Mouse (Mus musculus) midbrain, embryonic 12.5 days (tissue): ENCODE measurements at regions not wholly inside any gene's neighbourhood (a gene's known extent, or its start where the extent isn't known, plus 50 kb on each side); places are given as distances from the start of the nearest gene placed in this dataset.

Experiments
- ATAC-seq: fragments of 200-750 bp; cut with Nextera tagmentation; 2 replicates; pipeline ENCODE4 v1.8.0; 2017; ENCODE audit warnings: low read depth, moderate TSS enrichment, moderate library complexity; ENCODE audit not compliant: low FRiP score
- H3K27ac ChIP-seq: fragments of 300-500 bp; sonication (generic); replicated peaks from 2 replicates; pipeline ENCODE4 v1.5.1; 2016; ENCODE audit warnings: mild to moderate bottlenecking
- H3K27me3 ChIP-seq: fragments of 300-500 bp; sonication (generic); 2 replicates; pipeline ENCODE4 v1.6.1; 2016; ENCODE audit warnings: mild to moderate bottlenecking
- H3K36me3 ChIP-seq: fragments of 300-500 bp; sonication (generic); 2 replicates; pipeline ENCODE4 v1.6.1; 2016
- H3K4me1 ChIP-seq: fragments of 300-500 bp; sonication (generic); 2 replicates; pipeline ENCODE4 v1.6.1; 2016
- H3K4me2 ChIP-seq: fragments of 300-500 bp; sonication (generic); replicated peaks from 2 replicates; pipeline ENCODE4 v1.6.1; 2016; ENCODE audit warnings: mild to moderate bottlenecking, moderate library complexity
- H3K4me3 ChIP-seq: fragments of 300-500 bp; sonication (generic); 2 replicates; pipeline ENCODE4 v1.5.1; 2016; ENCODE audit warnings: mild to moderate bottlenecking
- H3K9ac ChIP-seq: fragments of 300-500 bp; sonication (generic); replicated peaks from 2 replicates; pipeline ENCODE4 v1.6.1; 2016; ENCODE audit warnings: mild to moderate bottlenecking, moderate library complexity
- H3K9me3 ChIP-seq: fragments of 300-500 bp; sonication (generic); 2 replicates; pipeline ENCODE4 v1.6.1; 2016; ENCODE audit warnings: mild to moderate bottlenecking
- WGBS: fragments of 180-500 bp; shearing (Covaris S2); methylation state at CpG from one replicate; pipeline ENCODE4 v1.1.7; 2016; 5-methylcytosine and 5-hydroxymethylcytosine counted together

DNA sequence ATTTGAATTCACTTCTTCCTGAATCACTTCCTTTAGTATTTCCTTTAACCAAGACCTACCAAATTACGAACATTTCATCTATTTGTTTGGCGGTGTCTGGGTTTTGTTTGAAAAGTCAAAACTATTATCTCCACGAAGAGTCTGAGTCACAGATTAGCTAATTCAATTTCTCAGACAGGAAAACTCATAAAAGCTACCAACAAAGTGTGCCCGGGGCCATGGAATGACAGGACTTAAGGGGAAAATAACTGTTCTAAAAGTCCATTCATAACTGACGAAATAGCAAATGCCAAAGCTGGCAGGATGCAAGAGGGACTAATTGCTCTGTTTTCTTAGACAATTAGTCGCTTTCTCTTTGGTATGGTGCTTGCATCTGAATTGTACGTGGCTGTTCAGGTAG is 105.0 kb upstream of the Itga1 start:
- no peaks in the 10 kb centered on the region for H3K4me1 ChIP-seq

GRCm38 (mm10) chr13:115199166-115199565 is 97.4 kb upstream of the Itga1 start:
- Histone ChIP-seq H3K4me3 (no peak overlapping the region), H3K27ac (no peak overlapping the region), H3K4me1 (no peaks in the 10 kb centered on the region), H3K27me3 (no peaks in the 10 kb centered on the region), H3K36me3 (no peaks in the 10 kb centered on the region), H3K4me2 (no peak overlapping the region), H3K9me3 (no peaks in the 10 kb centered on the region), H3K9ac (no peak overlapping the region)
- 71% methylated on average over 3 of the region's 3 CpGs for WGBS
- ATAC-seq = no peak

More for the DNA sequence above, 105.0 kb upstream of the Itga1 start:
- H3K4me2 ChIP-seq = no peak overlapping the region
- WGBS = 84% methylated on average over 7 of the region's 7 CpGs
- H3K9ac ChIP-seq = no peak overlapping the region
- no peak overlapping the region for H3K4me3 ChIP-seq
- no peak overlapping the region for H3K27ac ChIP-seq
- no peaks in the 10 kb centered on the region for H3K9me3 ChIP-seq
- no peak for ATAC-seq
- no peaks in the 10 kb centered on the region for H3K27me3 ChIP-seq
- H3K36me3 ChIP-seq = no peaks in the 10 kb centered on the region

- Histone ChIP-seq H3K36me3 (no peaks in the 10 kb centered on the region), H3K4me1 (no peaks in the 10 kb centered on the region), H3K9me3 (no peaks in the 10 kb centered on the region), H3K4me2 (no peak overlapping the region), H3K27me3 (no peaks in the 10 kb centered on the region), H3K27ac (no peak overlapping the region), H3K9ac (no peak overlapping the region), H3K4me3 (no peak overlapping the region)
- 81% methylated on average over 2 of the region's 2 CpGs for WGBS
- ATAC-seq = no peak
Measured at GRCm38 (mm10) chr13:115188066-115188465, 86.3 kb upstream of the Itga1 start.

- no peak for ATAC-seq
- H3K27ac ChIP-seq = no peak overlapping the region
- 88% methylated on average over 3 of the region's 3 CpGs for WGBS
Measured at GRCm38 (mm10) chr13:115187356-115187755, 85.6 kb upstream of the Itga1 start.

GRCm38 (mm10) chr13:115182211-115182870 is 80.6 kb upstream of the Itga1 start:
- no peak for ATAC-seq
- no peak overlapping the region for H3K4me3 ChIP-seq
- H3K36me3 ChIP-seq = no peaks in the 10 kb centered on the region
- WGBS = 92% methylated on average over 6 of the region's 6 CpGs
- H3K27me3 ChIP-seq = no peaks in the 10 kb centered on the region
- no peaks in the 10 kb centered on the region for H3K9me3 ChIP-seq
- H3K9ac ChIP-seq = no peak overlapping the region
- H3K27ac ChIP-seq = no peak overlapping the region
- no peaks in the 10 kb centered on the region for H3K4me1 ChIP-seq
- H3K4me2 ChIP-seq = no peak overlapping the region

More at GRCm38 (mm10) chr13:115187356-115187755, 85.6 kb upstream of the Itga1 start:
- Histone ChIP-seq H3K4me1 (no peaks in the 10 kb centered on the region), H3K4me2 (no peak overlapping the region), H3K36me3 (no peaks in the 10 kb centered on the region), H3K4me3 (no peak overlapping the region), H3K9ac (no peak overlapping the region), H3K9me3 (no peaks in the 10 kb centered on the region), H3K27me3 (no peaks in the 10 kb centered on the region)

- H3K9me3 ChIP-seq = no peaks in the 10 kb centered on the region
Measured at GRCm38 (mm10) chr13:115178175-115178917, 76.6 kb upstream of the Itga1 start.

GRCm38 (mm10) chr13:115171347-115172062 is 69.7 kb upstream of the Itga1 start:
- ATAC-seq = no peak
- no peaks in the 10 kb centered on the region for H3K27me3 ChIP-seq
- 85% methylated on average over 7 of the region's 7 CpGs for WGBS

More at GRCm38 (mm10) chr13:115178175-115178917, 76.6 kb upstream of the Itga1 start:
- H3K4me1 ChIP-seq = no peaks in the 10 kb centered on the region
- no peaks in the 10 kb centered on the region for H3K36me3 ChIP-seq
- no peaks in the 10 kb centered on the region for H3K27me3 ChIP-seq
- no peak overlapping the region for H3K27ac ChIP-seq
- no peak for ATAC-seq
- no peak overlapping the region for H3K4me3 ChIP-seq
- H3K4me2 ChIP-seq = no peak overlapping the region
- no peak overlapping the region for H3K9ac ChIP-seq
- 91% methylated on average over 7 of the region's 7 CpGs for WGBS

DNA sequence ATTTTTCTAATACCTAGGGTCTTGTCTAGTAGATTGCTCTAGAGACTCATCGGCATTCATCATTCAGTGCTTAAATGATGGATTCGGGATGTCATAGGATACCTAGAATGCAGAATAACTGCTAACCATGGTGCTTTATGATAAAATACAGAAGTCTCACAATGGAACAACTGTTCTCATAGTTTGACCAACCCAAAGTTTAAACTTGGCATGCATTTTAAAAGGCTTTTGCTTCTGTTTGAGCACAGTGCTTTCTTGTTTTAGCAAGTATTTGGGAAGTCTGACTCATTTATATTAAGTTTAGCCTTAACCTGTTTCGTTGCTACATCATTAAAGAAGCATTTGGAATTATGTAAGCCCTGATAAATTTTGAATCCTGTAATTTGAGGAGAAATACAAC is 64.2 kb upstream of the Itga1 start:
- ATAC-seq = no peak
- no peak overlapping the region for H3K4me2 ChIP-seq
- no peak overlapping the region for H3K4me3 ChIP-seq
- no peaks in the 10 kb centered on the region for H3K4me1 ChIP-seq
- no peak overlapping the region for H3K9ac ChIP-seq
- no peaks in the 10 kb centered on the region for H3K9me3 ChIP-seq
- no peak overlapping the region for H3K27ac ChIP-seq
- WGBS = 87% methylated on average over 3 of the region's 3 CpGs
- H3K27me3 ChIP-seq = no peaks in the 10 kb centered on the region
- no peaks in the 10 kb centered on the region for H3K36me3 ChIP-seq

More at GRCm38 (mm10) chr13:115171347-115172062, 69.7 kb upstream of the Itga1 start:
- H3K27ac ChIP-seq = no peak overlapping the region
- H3K36me3 ChIP-seq = no peaks in the 10 kb centered on the region
- no peaks in the 10 kb centered on the region for H3K4me1 ChIP-seq
- no peak overlapping the region for H3K4me2 ChIP-seq
- no peaks in the 10 kb centered on the region for H3K9me3 ChIP-seq
- no peak overlapping the region for H3K9ac ChIP-seq
- no peak overlapping the region for H3K4me3 ChIP-seq

DNA sequence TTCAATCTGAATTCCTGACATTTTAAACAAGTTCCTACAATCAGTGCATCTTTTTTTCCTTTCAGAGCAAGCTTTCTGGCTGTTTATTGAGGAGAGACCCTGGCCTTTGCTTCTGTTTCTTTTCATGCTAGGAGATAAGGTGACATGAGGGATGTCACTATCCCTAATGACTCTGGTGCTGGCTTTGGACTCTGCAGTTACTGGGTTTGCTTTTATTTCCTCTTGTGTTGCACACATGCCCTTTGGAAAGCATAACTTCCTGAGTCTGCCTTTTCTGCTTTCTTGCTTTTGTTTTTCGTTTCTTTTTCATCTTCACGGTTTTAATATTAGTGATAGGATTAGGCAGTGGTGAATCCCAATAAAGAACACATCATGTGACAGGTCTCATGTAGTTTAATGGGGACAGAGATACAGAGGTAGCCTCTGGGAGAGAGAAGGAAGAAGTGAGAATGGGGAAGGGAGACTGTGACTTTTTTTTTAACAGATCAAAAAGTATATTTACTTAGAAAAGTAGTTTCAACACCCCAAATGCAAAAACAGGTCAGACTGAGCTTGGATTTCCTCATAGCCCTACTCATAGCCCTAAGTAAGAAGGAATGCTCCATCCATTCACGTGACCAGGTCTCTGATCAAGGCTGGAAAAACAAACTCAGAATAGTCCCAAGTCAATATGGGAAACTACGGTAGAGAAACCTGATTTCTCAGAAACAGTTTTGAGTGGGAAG is 61.1 kb upstream of the Itga1 start:
- Histone ChIP-seq H3K4me2 (no peak overlapping the region), H3K9ac (no peak overlapping the region), H3K36me3 (no peaks in the 10 kb centered on the region), H3K9me3 (no peaks in the 10 kb centered on the region), H3K4me1 (no peaks in the 10 kb centered on the region), H3K27ac (no peak overlapping the region), H3K4me3 (no peak overlapping the region), H3K27me3 (no peaks in the 10 kb centered on the region)
- no peak for ATAC-seq
- WGBS = 79% methylated on average over 4 of the region's 4 CpGs

DNA sequence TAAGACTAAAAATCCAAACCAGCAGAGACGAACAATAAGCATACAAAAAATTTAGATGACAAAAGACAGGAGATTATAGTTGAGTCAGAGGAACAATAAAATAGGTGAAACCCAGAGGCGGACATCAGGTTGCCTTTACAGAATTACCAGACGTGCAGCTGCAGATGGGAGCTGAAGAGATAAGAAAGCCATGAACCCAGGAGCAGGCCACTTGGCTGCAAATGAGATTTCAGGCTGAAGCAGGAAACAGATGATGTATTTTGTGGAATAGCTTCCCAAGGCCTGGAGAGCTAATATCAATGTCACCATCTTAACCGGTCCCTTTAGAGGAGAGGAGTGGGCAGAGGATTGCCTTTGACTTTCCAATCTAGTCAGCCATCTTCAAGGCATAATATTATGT is 57.6 kb upstream of the Itga1 start:
- Histone ChIP-seq H3K9ac (no peak overlapping the region), H3K4me2 (no peak overlapping the region)
- 80% methylated on average over 4 of the region's 4 CpGs for WGBS

More for the DNA sequence above, 57.6 kb upstream of the Itga1 start:
- Histone ChIP-seq H3K27ac (no peak overlapping the region), H3K4me1 (no peaks in the 10 kb centered on the region), H3K36me3 (no peaks in the 10 kb centered on the region), H3K4me3 (no peak overlapping the region), H3K27me3 (no peaks in the 10 kb centered on the region), H3K9me3 (no peaks in the 10 kb centered on the region)
- no peak for ATAC-seq
